In the genomic region with DNA sequence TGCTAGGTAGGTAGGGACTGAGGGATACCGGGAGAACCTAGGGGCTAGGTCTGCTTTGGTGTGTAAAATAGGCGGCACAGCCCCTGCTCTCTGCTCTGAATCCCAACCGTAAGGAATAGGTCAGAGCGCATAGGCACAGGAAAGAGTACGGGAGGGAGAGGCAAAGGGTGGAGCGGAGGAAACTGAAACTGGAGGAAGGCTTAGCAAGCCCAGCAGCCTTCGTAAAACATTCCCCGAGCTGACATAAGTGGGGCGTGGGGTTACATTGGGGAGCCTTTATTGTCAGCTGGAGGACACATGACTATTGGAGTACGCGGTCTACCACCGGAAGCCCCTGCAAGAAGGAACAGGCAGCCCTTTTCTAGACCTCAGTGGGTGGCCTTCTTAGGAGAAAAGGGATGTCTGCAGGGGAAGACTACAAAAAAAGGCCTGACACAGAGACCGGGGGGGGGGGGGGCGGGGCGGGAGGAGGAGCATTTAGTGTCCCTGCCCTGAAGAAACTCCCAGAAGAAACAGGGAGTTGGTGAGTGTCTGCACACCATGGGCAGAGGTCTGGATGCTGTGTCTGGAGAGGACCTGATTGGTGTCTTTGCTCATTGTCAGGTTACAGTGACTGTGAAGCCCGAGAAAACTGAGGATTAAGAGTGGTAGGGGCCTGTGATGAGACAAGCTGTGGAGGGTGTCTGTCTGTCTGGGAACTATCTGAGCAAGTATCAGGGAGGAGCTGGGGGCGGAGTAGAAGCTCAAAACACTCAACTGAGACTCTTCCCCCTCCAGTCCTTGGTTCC, we compare ENCODE assay signal across 9 mouse cellular contexts. TPM values are rescaled to one million over a fixed set of nuclear protein-coding genes. Genes with fewer than 3 reads are reported as not detected.
DNase-seq lines count a peak whose midpoint lies in the region; ATAC-seq and TF ChIP-seq lines count a peak whose summit lies in the region.
"Had no signal": no experiment of that assay in that cellular context is flagged by ENCODE, and none has a peak within 500 bp of the region (broad histone marks: within the 10 kb centered on the region; RNA-seq: fewer than 3 reads in every experiment).

No protein-coding gene starts in this region.

- H3K4me2 ChIP-seq in hindbrain, embryonic 11.5 days (replicated peaks; ENCODE audit: low read depth, low read length) = peak overlapping the region; percentile 46

- peak overlapping the region; percentile 52 for H3K9ac ChIP-seq in hindbrain, embryonic 11.5 days (ENCODE audit: low read depth, low read length)

- no peaks in the 10 kb centered on the region for H3K27me3 ChIP-seq in cerebellum, adult 2 months (ENCODE audit: control insufficient read depth, insufficient read depth, low read length)
- H3K27me3 ChIP-seq in hindbrain, embryonic 11.5 days (ENCODE audit: control insufficient read depth, insufficient read depth, low read length) = no peaks in the 10 kb centered on the region

- 7% methylated on average over 14 of the region's 17 CpGs for WGBS in cerebellum, adult 2 months
- 3% methylated on average over 14 of the region's 17 CpGs for WGBS in hindbrain, embryonic 11.5 days
- 4% methylated on average over 14 of the region's 17 CpGs for WGBS in macrophage (ENCODE audit: missing documents)

- H3K27ac ChIP-seq in cerebellum, adult 2 months (ENCODE audit: insufficient read depth, low read length) = no peak overlapping the region
- H3K27ac ChIP-seq in hindbrain, embryonic 11.5 days (ENCODE audit: low read depth, low read length) = no peak overlapping the region
- H3K27ac ChIP-seq in macrophage = peak overlapping the region; percentile 84

- TF ChIP-seq POLR2A in cerebellum, adult 2 months (IDR thresholded peaks at IDR 0.05; ENCODE audit: borderline replicate concordance, insufficient read depth, low read length) = no peak

- H3K9me3 ChIP-seq in hindbrain, embryonic 11.5 days (ENCODE audit: control insufficient read depth, low read length) = no peaks in the 10 kb centered on the region

- H3K4me1 ChIP-seq in cerebellum, adult 2 months (ENCODE audit: control insufficient read depth, insufficient read depth, low read length) = no peaks in the 10 kb centered on the region
- H3K4me1 ChIP-seq in hindbrain, embryonic 11.5 days (replicated peaks; ENCODE audit: control insufficient read depth, insufficient read depth, low read length) = no peaks in the 10 kb centered on the region

- ATAC-seq in hindbrain, embryonic 11.5 days (ENCODE audit: low FRiP score) = peak; percentile 65

- DNase-seq in WW6 (ENCODE audit: low read depth, low spot score) = peak; percentile 33
- peak; percentile 27 to 43 for DNase-seq in cerebellum, adult 2 months
- DNase-seq in forelimb bud, embryonic 11.5 days (ENCODE audit: low read depth, low spot score) = peak; percentile 46
- DNase-seq in hindbrain, embryonic 11.5 days (ENCODE audit: low spot score) = peak; percentile 64
- peak; percentile 3 to 75 for DNase-seq in left cerebral cortex, postnatal 10 days (ENCODE audit: extremely low spot score in 1 of 2, low spot score in 2 of 2)
- DNase-seq in right cerebral cortex, adult 2 months (ENCODE audit: low spot score in 2 of 2) = peak; percentile 7 to 12
- DNase-seq in spleen, adult 12 weeks (ENCODE audit: low spot score) = no peak

- H3K79me2 ChIP-seq in macrophage (ENCODE audit: inconsistent target) = no peaks in the 10 kb centered on the region; the same call in 1 of the 2 replicates

- H3K4me3 ChIP-seq in cerebellum, adult 2 months (replicated peaks; ENCODE audit: insufficient read depth, low read depth, low read length) = peak overlapping the region; percentile 53
- peak overlapping the region; percentile 28 for H3K4me3 ChIP-seq in hindbrain, embryonic 11.5 days (ENCODE audit: low read depth, low read length)
- peak overlapping the region; percentile 45 for H3K4me3 ChIP-seq in macrophage (ENCODE audit: inconsistent target)

- no peaks in the 10 kb centered on the region for H3K36me3 ChIP-seq in hindbrain, embryonic 11.5 days (ENCODE audit: control insufficient read depth, insufficient read depth, low read length)
- no peaks in the 10 kb centered on the region for H3K36me3 ChIP-seq in macrophage (ENCODE audit: inconsistent target)

- no peak for TF ChIP-seq CTCF in cerebellum, adult 2 months (IDR thresholded peaks at IDR 0.05; ENCODE audit: borderline replicate concordance, insufficient read depth, low read depth, low read length)

- intact Hi-C loops in left cerebral cortex, postnatal 10 days (cut with DNase I) = no loop called here

RNA-seq across cellular contexts. Expression of gene Mill2, which starts 0.8 kb away (rescaled TPM):
- 2.0 and 2.1 TPM in 2 replicates for polyA plus RNA-seq in cerebellum, adult 2 months (2012; rRNA removed)
- 0.13 and 0.48 TPM in 2 replicates for polyA plus RNA-seq in hindbrain, embryonic 11.5 days (2014; fragmentation: Nextera tagmentation; extraction: Ambion mirVana)
- total RNA-seq in left cerebral cortex, postnatal 10 days (2021) = 1 to 10 TPM; 1.3 to 1.5 TPM
- 10 to 100 TPM in 25 of 26 experiments, 1 to 10 TPM in 1; 7.8 to 53.9 (median 34.6) TPM for total RNA-seq in macrophage (2018; cell fraction: chromatin; rRNA removed)
- total RNA-seq in macrophage (2018; cell fraction: cytosol; rRNA removed) = 10 to 100 TPM in 12 of 26 experiments, 1 to 10 TPM in 14; 4.6 to 15.8 (median 8.5) TPM
- 10 to 100 TPM in 23 of 26 experiments, 1 to 10 TPM in 3; 4.6 to 39.1 (median 22.7) TPM for total RNA-seq in macrophage (2018; cell fraction: nucleus; rRNA removed)
- polyA plus RNA-seq in macrophage (2018) = 3.2 to 7.3 TPM (median 3.3 TPM) in 3 replicates

RNA-seq across cellular contexts. Expression of gene Psg17, which starts 19.2 kb away (rescaled TPM):
- polyA plus RNA-seq in cerebellum, adult 2 months (2012; rRNA removed) = 0.15 TPM in 1 of 2 replicates, not detected in the other
- not detected in 2 replicates for polyA plus RNA-seq in hindbrain, embryonic 11.5 days (2014; fragmentation: Nextera tagmentation; extraction: Ambion mirVana)
- not detected for total RNA-seq in left cerebral cortex, postnatal 10 days (2021)
- total RNA-seq in macrophage (2018; cell fraction: chromatin; rRNA removed) = under 1 TPM in 2 of 26 experiments, not detected in 24; 0.25 to 0.33 TPM
- not detected for total RNA-seq in macrophage (2018; cell fraction: cytosol; rRNA removed)
- under 1 TPM in 2 of 26 experiments, not detected in 24; 0.22 to 0.26 TPM for total RNA-seq in macrophage (2018; cell fraction: nucleus; rRNA removed)
- polyA plus RNA-seq in macrophage (2018) = not detected in 3 replicates
- total RNA-seq: layer of hippocampus, postnatal 14 days had no signal

RNA-seq across cellular contexts. Expression of gene Pglyrp1, which starts 30.6 kb away (rescaled TPM):
- 17.3 TPM in 2 replicates for polyA plus RNA-seq in cerebellum, adult 2 months (2012; rRNA removed)
- polyA plus RNA-seq in hindbrain, embryonic 11.5 days (2014; fragmentation: Nextera tagmentation; extraction: Ambion mirVana) = 2.8 and 2.9 TPM in 2 replicates
- total RNA-seq in left cerebral cortex, postnatal 10 days (2021) = 10 to 100 TPM; 26.6 to 28.1 TPM
- 1 to 10 TPM in 1 of 26 experiments, not detected in 25; 3.1 TPM for total RNA-seq in macrophage (2018; cell fraction: chromatin; rRNA removed)
- total RNA-seq in macrophage (2018; cell fraction: cytosol; rRNA removed) = 1 to 10 TPM in 3 of 26 experiments, under 1 TPM in 17, not detected in 6; 0.20 to 1.6 (median 0.58) TPM
- total RNA-seq in macrophage (2018; cell fraction: nucleus; rRNA removed) = 1 to 10 TPM in 1 of 26 experiments, under 1 TPM in 1, not detected in 24; 0.96 to 1.2 TPM
- polyA plus RNA-seq in macrophage (2018) = 1.3 to 1.4 TPM in 2 of 3 replicates, not detected in the other

RNA-seq across cellular contexts. Expression of gene Psg19, which starts 42.3 kb away (rescaled TPM):
- 0.08 TPM in 1 of 2 replicates, not detected in the other for polyA plus RNA-seq in cerebellum, adult 2 months (2012; rRNA removed)
- not detected in 2 replicates for polyA plus RNA-seq in hindbrain, embryonic 11.5 days (2014; fragmentation: Nextera tagmentation; extraction: Ambion mirVana)
- total RNA-seq in left cerebral cortex, postnatal 10 days (2021) = not detected
- total RNA-seq in macrophage (2018; cell fraction: chromatin; rRNA removed) = not detected
- not detected for total RNA-seq in macrophage (2018; cell fraction: cytosol; rRNA removed)
- not detected for total RNA-seq in macrophage (2018; cell fraction: nucleus; rRNA removed)
- polyA plus RNA-seq in macrophage (2018) = not detected in 3 replicates
- total RNA-seq: layer of hippocampus, postnatal 14 days had no signal
